In genomic region chr2:69712981-69713625, GRCm38 (mm10) we compare ENCODE assay signal across 8 mouse cellular contexts. TPM values are rescaled to one million over a fixed set of nuclear protein-coding genes. Genes with fewer than 3 reads are reported as not detected.
DNase-seq lines count a peak whose midpoint lies in the region; ATAC-seq and TF ChIP-seq lines count a peak whose summit lies in the region.

Gene Fastkd1 (minus strand): TSS chr2:69713516.

- H3K27me3 ChIP-seq in forebrain, embryonic 15.5 days, result no peaks in the 10 kb centered on the region
- H3K27me3 ChIP-seq in lung, embryonic 14.5 days (ENCODE audit: insufficient read depth, low read length), result no peaks in the 10 kb centered on the region
- no peaks in the 10 kb centered on the region for H3K27me3 ChIP-seq in thymus, adult 2 months (ENCODE audit: control insufficient read depth, insufficient read depth, low read length)

- peak within 1 kb of the TSS; percentile 65 for H3K4me2 ChIP-seq in forebrain, embryonic 15.5 days (replicated peaks)
- H3K4me2 ChIP-seq in lung, embryonic 14.5 days, result peak within 1 kb of the TSS; percentile 72

- WGBS in forebrain, embryonic 15.5 days, result under 1% methylated on average over 39 of the region's 39 CpGs
- under 1% methylated on average over 39 of the region's 39 CpGs for WGBS in lung, embryonic 14.5 days
- under 1% methylated on average over 39 of the region's 39 CpGs for WGBS in olfactory bulb, adult 2 months
- WGBS in thymus, adult 2 months, result under 1% methylated on average over 39 of the region's 39 CpGs

- H3K9ac ChIP-seq in forebrain, embryonic 15.5 days (replicated peaks), result peak within 1 kb of the TSS; percentile 62
- peak within 1 kb of the TSS; percentile 72 for H3K9ac ChIP-seq in lung, embryonic 14.5 days

- H3K4me1 ChIP-seq in forebrain, embryonic 15.5 days, result peaks cover 13% of the 10 kb centered on the region
- no peaks in the 10 kb centered on the region for H3K4me1 ChIP-seq in lung, embryonic 14.5 days (ENCODE audit: insufficient read depth)
- H3K4me1 ChIP-seq in olfactory bulb, adult 2 months (ENCODE audit: control insufficient read depth, insufficient read depth, low read length), result no peaks in the 10 kb centered on the region; the same call in 1 of the 2 replicates
- no peaks in the 10 kb centered on the region for H3K4me1 ChIP-seq in thymus, adult 2 months (replicated peaks; ENCODE audit: control insufficient read depth, insufficient read depth, low read length)

- peak; percentile 51 for TF ChIP-seq POLR2A in olfactory bulb, adult 2 months (IDR thresholded peaks at IDR 0.05; ENCODE audit: insufficient read depth, low read depth, low read length)
- no peak for TF ChIP-seq POLR2A in thymus, adult 2 months (IDR thresholded peaks at IDR 0.05; ENCODE audit: control insufficient read depth, extremely low read depth, insufficient read depth, low read length, poor library complexity)

- peaks cover 3% of the 10 kb centered on the region; the same call in 1 of the 2 replicates for H3K36me3 ChIP-seq in forebrain, embryonic 15.5 days
- H3K36me3 ChIP-seq in lung, embryonic 14.5 days (ENCODE audit: insufficient read depth), result no peaks in the 10 kb centered on the region; the same call in 1 of the 2 replicates
- no peaks in the 10 kb centered on the region for H3K36me3 ChIP-seq in thymus, adult 2 months (ENCODE audit: control insufficient read depth, insufficient read depth, low read length)

- ATAC-seq in forebrain, embryonic 15.5 days (replicated peaks), result peak; percentile 99
- peak; percentile 99 for ATAC-seq in lung, embryonic 14.5 days (ENCODE audit: insufficient read depth)

- no peak within 1 kb of the TSS for H3K27ac ChIP-seq in forebrain, embryonic 15.5 days (replicated peaks)
- peak within 1 kb of the TSS; percentile 85 for H3K27ac ChIP-seq in layer of hippocampus, adult 2 months
- peak within 1 kb of the TSS; percentile 85 for H3K27ac ChIP-seq in lung, embryonic 14.5 days (ENCODE audit: low read depth)
- peak within 1 kb of the TSS; percentile 89 for H3K27ac ChIP-seq in olfactory bulb, adult 2 months (ENCODE audit: insufficient read depth, low read depth, low read length)
- H3K27ac ChIP-seq in thymus, adult 2 months (ENCODE audit: control insufficient read depth, insufficient read depth, low read length), result no peak within 1 kb of the TSS

- no peaks in the 10 kb centered on the region for H3K9me3 ChIP-seq in forebrain, embryonic 15.5 days
- H3K9me3 ChIP-seq in lung, embryonic 14.5 days (ENCODE audit: low read depth, low read length), result no peaks in the 10 kb centered on the region

- intact Hi-C loops in heart, postnatal 36 days (cut with DNase I), result loop anchor here (5.0 kb wide), 1 partner anchor 66 kb away; the partner anchor contains the start of gene Bbs5

- no peak for TF ChIP-seq CTCF in layer of hippocampus, adult 2 months (conservative IDR thresholded peaks at IDR 0.05)
- TF ChIP-seq CTCF in lung, embryonic 14.5 days (IDR thresholded peaks at IDR 0.05; ENCODE audit: low read depth), result no peak
- TF ChIP-seq CTCF in olfactory bulb, adult 2 months (IDR thresholded peaks at IDR 0.05; ENCODE audit: insufficient read depth, low read depth, low read length), result no peak
- TF ChIP-seq CTCF in thymus, adult 2 months (IDR thresholded peaks at IDR 0.05; ENCODE audit: borderline replicate concordance, control insufficient read depth, extremely low read depth, insufficient read depth, low read length, poor library complexity), result no peak

- H3K4me3 ChIP-seq in forebrain, embryonic 15.5 days, result peak within 1 kb of the TSS; percentile 67
- H3K4me3 ChIP-seq in layer of hippocampus, adult 2 months, result peak within 1 kb of the TSS; percentile 68
- H3K4me3 ChIP-seq in lung, embryonic 14.5 days (ENCODE audit: low read depth, low read length), result peak within 1 kb of the TSS; percentile 77
- H3K4me3 ChIP-seq in olfactory bulb, adult 2 months (ENCODE audit: insufficient read depth, low read depth, low read length), result peak within 1 kb of the TSS; percentile 74
- H3K4me3 ChIP-seq in thymus, adult 2 months (ENCODE audit: control insufficient read depth, insufficient read depth, low read length), result peak within 1 kb of the TSS; percentile 82

- peak; percentile 94 for DNase-seq in ES-CJ7 (ENCODE audit: low read depth, low spot score)
- peak; percentile 84 for DNase-seq in cerebellum, adult 11 months
- peak; percentile 81 to 86 for DNase-seq in heart, postnatal 36 days
- peak; percentile 83 to 92 for DNase-seq in layer of hippocampus, adult 2 months (ENCODE audit: low spot score in 2 of 2)
- DNase-seq in lung, embryonic 14.5 days, result peak; percentile 93
- DNase-seq in thymus, adult 2 months, result peak; percentile 84

RNA-seq across cellular contexts. Expression of gene Fastkd1, which starts in this region (rescaled TPM):
- 14.2 and 15.4 TPM in 2 replicates for polyA plus RNA-seq in forebrain, embryonic 15.5 days (2015; fragmentation: Nextera tagmentation; extraction: Ambion mirVana)
- total RNA-seq in heart, postnatal 36 days (2021), result 10 to 100 TPM; 27.2 to 35.9 TPM
- total RNA-seq in layer of hippocampus, adult 2 months (2021), result 10 to 100 TPM; 17.7 to 19.0 TPM
- polyA plus RNA-seq in lung, embryonic 14.5 days (2014; fragmentation: Nextera tagmentation; extraction: Ambion mirVana), result 14.6 and 15.3 TPM in 2 replicates
- not detected in 2 replicates for polyA plus RNA-seq in olfactory bulb, adult 2 months (2012; ENCODE audit: insufficient read depth, insufficient read length, low replicate concordance, missing spikeins)
- polyA plus RNA-seq in thymus, adult 2 months (2012; rRNA removed), result 5.4 and 5.9 TPM in 2 replicates

Comparison
In these comparisons a context has a peak if more than half of its experiments do, and no peak if none do; other contexts are left out.
1. H3K27ac ChIP-seq: peak in layer of hippocampus, adult 2 months (single experiment), lung, embryonic 14.5 days (single experiment) and olfactory bulb, adult 2 months (single experiment); none in forebrain, embryonic 15.5 days (single experiment) and thymus, adult 2 months (single experiment).
2. Peak in every context shown above with its lines, with median percentiles within 50 percentile points of each other: DNase-seq and H3K4me3 ChIP-seq.